Comparison of ENCODE assay signal across 24 mouse cellular contexts in genomic region chr3:35353442-35353841, GRCm38 (mm10).
DNase-seq lines count a peak whose midpoint lies in the region; ATAC-seq lines count a peak whose summit lies in the region.
"Had no signal": no experiment of that assay in that cellular context is flagged by ENCODE, and none has a peak within 500 bp of the region (broad histone marks: within the 10 kb centered on the region; RNA-seq: fewer than 3 reads in every experiment).

No protein-coding gene starts in this region.

- no peaks in the 10 kb centered on the region for H3K27me3 ChIP-seq in hindbrain, embryonic 10.5 days (ENCODE audit: insufficient read depth, poor library complexity, severe bottlenecking)
- H3K27me3 ChIP-seq in hindbrain, embryonic 14.5 days (ENCODE audit: control insufficient read depth, insufficient read depth, low read length): no peaks in the 10 kb centered on the region
- H3K27me3 ChIP-seq in forebrain, embryonic 14.5 days (replicated peaks; ENCODE audit: control insufficient read depth, insufficient read depth, low read length): no peaks in the 10 kb centered on the region
- H3K27me3 ChIP-seq in hindbrain, embryonic 11.5 days (ENCODE audit: control insufficient read depth, insufficient read depth, low read length): no peaks in the 10 kb centered on the region
- H3K27me3 ChIP-seq in midbrain, embryonic 16.5 days (ENCODE audit: control insufficient read depth, insufficient read depth, low read depth, low read length): no peaks in the 10 kb centered on the region
- H3K27me3 ChIP-seq in kidney, embryonic 15.5 days: no peaks in the 10 kb centered on the region
- H3K27me3 ChIP-seq: CH12.LX; embryonic facial prominence, embryonic 12.5 days; liver, embryonic 13.5 days had no signal

- no peak overlapping the region for H3K4me2 ChIP-seq in hindbrain, embryonic 14.5 days (replicated peaks)
- H3K4me2 ChIP-seq in forebrain, embryonic 14.5 days (ENCODE audit: low read length): no peak overlapping the region
- H3K4me2 ChIP-seq in hindbrain, embryonic 11.5 days (replicated peaks; ENCODE audit: low read depth, low read length): no peak overlapping the region
- no peak overlapping the region for H3K4me2 ChIP-seq in midbrain, embryonic 16.5 days (ENCODE audit: low read length)
- no peak overlapping the region for H3K4me2 ChIP-seq in kidney, embryonic 15.5 days
- H3K4me2 ChIP-seq: embryonic facial prominence, embryonic 12.5 days; heart, embryonic 11.5 days; liver, embryonic 13.5 days had no signal

- no peak; the same call in 1 of the 2 replicates for ATAC-seq in hindbrain, embryonic 14.5 days (ENCODE audit: low FRiP score)
- ATAC-seq in forebrain, embryonic 14.5 days: 0 out of 2 replicates have a peak, but pooled peaks have one; percentile 31
- peak; percentile 71 for ATAC-seq in hindbrain, embryonic 11.5 days (ENCODE audit: low FRiP score)
- ATAC-seq in midbrain, embryonic 16.5 days: peak; percentile 36; the same call in 1 of the 2 replicates
- ATAC-seq in cerebellum, adult (ENCODE audit: insufficient number of reproducible peaks, low FRiP score, low TSS enrichment): no peak
- ATAC-seq in kidney, embryonic 15.5 days (replicated peaks; ENCODE audit: low FRiP score): no peak
- ATAC-seq: intestine, postnatal 0 days; Patski had no signal

- H3K27ac ChIP-seq in hindbrain, embryonic 10.5 days: peak overlapping the region; percentile 50
- no peak overlapping the region for H3K27ac ChIP-seq in hindbrain, embryonic 14.5 days
- no peak overlapping the region; the same call in 1 of the 2 replicates for H3K27ac ChIP-seq in forebrain, embryonic 14.5 days (ENCODE audit: low read depth, low read length)
- peak overlapping the region; percentile 33; the same call in 1 of the 2 replicates for H3K27ac ChIP-seq in hindbrain, embryonic 11.5 days (ENCODE audit: low read depth, low read length)
- no peak overlapping the region for H3K27ac ChIP-seq in midbrain, embryonic 16.5 days (ENCODE audit: low read length)
- H3K27ac ChIP-seq in kidney, embryonic 15.5 days: no peak overlapping the region
- H3K27ac ChIP-seq: embryonic facial prominence, embryonic 12.5 days; gastrocnemius, adult 2 months; liver, embryonic 13.5 days had no signal

- no peak overlapping the region for H3K9ac ChIP-seq in hindbrain, embryonic 14.5 days
- no peak overlapping the region for H3K9ac ChIP-seq in forebrain, embryonic 14.5 days (ENCODE audit: low read length)
- H3K9ac ChIP-seq in hindbrain, embryonic 11.5 days (ENCODE audit: low read depth, low read length): no peak overlapping the region
- H3K9ac ChIP-seq in midbrain, embryonic 16.5 days (ENCODE audit: low read depth, low read length): no peak overlapping the region
- no peak overlapping the region for H3K9ac ChIP-seq in kidney, embryonic 15.5 days
- H3K9ac ChIP-seq: embryonic facial prominence, embryonic 12.5 days; liver, embryonic 13.5 days had no signal

- no peaks in the 10 kb centered on the region for H3K36me3 ChIP-seq in hindbrain, embryonic 10.5 days
- H3K36me3 ChIP-seq in hindbrain, embryonic 14.5 days (replicated peaks; ENCODE audit: control insufficient read depth, insufficient read depth): no peaks in the 10 kb centered on the region
- H3K36me3 ChIP-seq in forebrain, embryonic 14.5 days (ENCODE audit: control insufficient read depth, insufficient read depth, low read length): no peaks in the 10 kb centered on the region
- H3K36me3 ChIP-seq in hindbrain, embryonic 11.5 days (ENCODE audit: control insufficient read depth, insufficient read depth, low read length): no peaks in the 10 kb centered on the region
- H3K36me3 ChIP-seq in midbrain, embryonic 16.5 days (ENCODE audit: control insufficient read depth, insufficient read depth, low read length): no peaks in the 10 kb centered on the region
- H3K36me3 ChIP-seq in kidney, embryonic 15.5 days: no peaks in the 10 kb centered on the region
- H3K36me3 ChIP-seq: embryonic facial prominence, embryonic 12.5 days; G1E; liver, embryonic 13.5 days had no signal

- intact Hi-C loops in gastrocnemius, postnatal 36 days (cut with DNase I): no loop called here

- no peak for DNase-seq in hindbrain, embryonic 10.5 days (ENCODE audit: low spot score)
- DNase-seq in hindbrain, embryonic 14.5 days (ENCODE audit: low spot score): no peak
- no peak for DNase-seq in forebrain, embryonic 14.5 days (ENCODE audit: low spot score)
- DNase-seq in hindbrain, embryonic 11.5 days (ENCODE audit: low spot score): no peak
- DNase-seq in gastrocnemius, postnatal 36 days: no peak
- DNase-seq: adrenal gland, adult 2 months; B cell, adult 2 months; cerebellum, adult 11-12 months; cerebellum, postnatal 10 days; gastrocnemius, adult 2 months; layer of hippocampus, adult 9-11 months; liver, embryonic 13.5 days; lung, adult 2 months; lung, postnatal 14 days had no signal

- H3K9me3 ChIP-seq in hindbrain, embryonic 10.5 days: 0 out of 2 replicates have a peak, but pooled peaks cover 3% of the 10 kb centered on the region
- H3K9me3 ChIP-seq in hindbrain, embryonic 14.5 days (ENCODE audit: control insufficient read depth, low read length): no peaks in the 10 kb centered on the region
- no peaks in the 10 kb centered on the region for H3K9me3 ChIP-seq in forebrain, embryonic 14.5 days (replicated peaks; ENCODE audit: control insufficient read depth, low read length)
- H3K9me3 ChIP-seq in hindbrain, embryonic 11.5 days (ENCODE audit: control insufficient read depth, low read length): no peaks in the 10 kb centered on the region
- no peaks in the 10 kb centered on the region for H3K9me3 ChIP-seq in midbrain, embryonic 16.5 days (replicated peaks; ENCODE audit: control insufficient read depth, low read length, poor library complexity, severe bottlenecking)
- H3K9me3 ChIP-seq in kidney, embryonic 15.5 days (replicated peaks): no peaks in the 10 kb centered on the region
- H3K9me3 ChIP-seq: embryonic facial prominence, embryonic 12.5 days; liver, embryonic 13.5 days had no signal

- 89% methylated on average over 9 of the region's 9 CpGs for WGBS in hindbrain, embryonic 10.5 days
- 71% methylated on average over 9 of the region's 9 CpGs for WGBS in hindbrain, embryonic 14.5 days
- 85% methylated on average over 9 of the region's 9 CpGs for WGBS in forebrain, embryonic 14.5 days
- WGBS in hindbrain, embryonic 11.5 days: 82% methylated on average over 9 of the region's 9 CpGs
- WGBS in midbrain, embryonic 16.5 days: 90% methylated on average over 9 of the region's 9 CpGs
- WGBS in kidney, embryonic 15.5 days: 83% methylated on average over 9 of the region's 9 CpGs

- peaks cover 16% of the 10 kb centered on the region for H3K4me1 ChIP-seq in hindbrain, embryonic 10.5 days (replicated peaks)
- H3K4me1 ChIP-seq in hindbrain, embryonic 14.5 days (replicated peaks; ENCODE audit: control insufficient read depth, insufficient read depth, low read length): no peaks in the 10 kb centered on the region
- peaks cover 7% of the 10 kb centered on the region; the same call in 1 of the 2 replicates for H3K4me1 ChIP-seq in forebrain, embryonic 14.5 days (ENCODE audit: control insufficient read depth, insufficient read depth, low read length)
- no peaks in the 10 kb centered on the region for H3K4me1 ChIP-seq in hindbrain, embryonic 11.5 days (replicated peaks; ENCODE audit: control insufficient read depth, insufficient read depth, low read length)
- no peaks in the 10 kb centered on the region for H3K4me1 ChIP-seq in midbrain, embryonic 16.5 days (ENCODE audit: control insufficient read depth, insufficient read depth, low read length)
- H3K4me1 ChIP-seq in kidney, embryonic 15.5 days: 0 out of 2 replicates have a peak, but pooled peaks cover 5% of the 10 kb centered on the region
- H3K4me1 ChIP-seq: liver, embryonic 13.5 days had no signal

- no peak overlapping the region for H3K4me3 ChIP-seq in hindbrain, embryonic 10.5 days
- no peak overlapping the region for H3K4me3 ChIP-seq in hindbrain, embryonic 14.5 days (replicated peaks; ENCODE audit: low read length)
- H3K4me3 ChIP-seq in forebrain, embryonic 14.5 days (ENCODE audit: low read depth, low read length): no peak overlapping the region
- H3K4me3 ChIP-seq in hindbrain, embryonic 11.5 days (ENCODE audit: low read depth, low read length): no peak overlapping the region
- no peak overlapping the region for H3K4me3 ChIP-seq in midbrain, embryonic 16.5 days (ENCODE audit: low read depth, low read length)
- H3K4me3 ChIP-seq in kidney, embryonic 15.5 days (replicated peaks): no peak overlapping the region
- H3K4me3 ChIP-seq: embryonic facial prominence, embryonic 12.5 days; erythroblast, embryonic 14.5 days; gastrocnemius, adult 2 months; liver, embryonic 13.5 days had no signal

Comparison
In these comparisons a context has a peak if more than half of its experiments do, and no peak if none do; other contexts are left out.
1. H3K27ac ChIP-seq: peak in hindbrain, embryonic 10.5 days (single experiment) and hindbrain, embryonic 11.5 days (single experiment); none in hindbrain, embryonic 14.5 days (single experiment), forebrain, embryonic 14.5 days (single experiment), midbrain, embryonic 16.5 days (single experiment) and kidney, embryonic 15.5 days (single experiment).
2. ATAC-seq: peak in forebrain, embryonic 14.5 days (single experiment), hindbrain, embryonic 11.5 days (single experiment) and midbrain, embryonic 16.5 days (single experiment); none in hindbrain, embryonic 14.5 days (single experiment), cerebellum, adult (single experiment) and kidney, embryonic 15.5 days (single experiment).